In the genomic region with DNA sequence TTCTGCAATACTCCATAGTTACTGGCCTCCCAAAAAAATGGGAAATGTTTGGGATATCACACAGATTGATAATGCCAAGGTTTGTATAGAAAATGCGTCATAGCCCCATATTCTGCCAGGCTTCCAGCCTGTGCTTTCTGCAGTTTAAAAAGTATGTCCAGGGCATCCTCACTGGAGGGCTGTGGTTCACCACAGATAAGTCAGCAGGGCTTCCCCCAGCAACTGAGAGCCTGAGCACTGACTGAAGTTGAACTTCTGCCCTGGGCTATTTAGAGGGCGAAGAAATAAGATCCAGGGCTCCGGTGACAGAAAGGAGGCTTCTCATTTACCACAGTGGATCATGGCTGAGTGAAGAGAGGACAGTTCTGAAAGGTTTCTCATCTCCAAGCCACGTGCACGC, we compare ENCODE assay signal across 26 mouse cellular contexts. TPM values are rescaled to one million over a fixed set of nuclear protein-coding genes. Genes with fewer than 3 reads are reported as not detected.
DNase-seq lines count a peak whose midpoint lies in the region; ATAC-seq and TF ChIP-seq lines count a peak whose summit lies in the region.
"Had no signal": no experiment of that assay in that cellular context is flagged by ENCODE, and none has a peak within 500 bp of the region (broad histone marks: within the 10 kb centered on the region; RNA-seq: fewer than 3 reads in every experiment).

No protein-coding gene starts in this region.

- no peak overlapping the region for H3K27ac ChIP-seq in CH12.LX (ENCODE audit: insufficient read depth, low read depth)
- H3K27ac ChIP-seq: embryonic facial prominence, embryonic 12.5 days; embryonic facial prominence, embryonic 15.5 days; forebrain, embryonic 12.5 days; forebrain, embryonic 15.5 days; heart, adult 2 months; heart, embryonic 10.5 days; heart, embryonic 13.5 days; hindbrain, embryonic 12.5 days; hindbrain, embryonic 15.5 days; intestine, embryonic 15.5 days had no signal

- no peak overlapping the region for H3K4me3 ChIP-seq in CH12.LX (replicated peaks in 1 of 3; ENCODE audit: low read depth in 2 of 3, low read length in 2 of 3, poor library complexity in 1 of 3)
- H3K4me3 ChIP-seq: embryonic facial prominence, embryonic 12.5 days; embryonic facial prominence, embryonic 15.5 days; forebrain, embryonic 12.5 days; forebrain, embryonic 15.5 days; heart, adult 2 months; heart, embryonic 10.5 days; heart, embryonic 13.5 days; hindbrain, embryonic 12.5 days; hindbrain, embryonic 15.5 days; intestine, embryonic 15.5 days had no signal

- in situ Hi-C loops in CH12.LX (cut with MboI; ENCODE audit: low pct_ligation_motif_present, low pct_unique_long_range_greater_than_20kb, low sequenced_read_pairs): no loop called here

- TF ChIP-seq POLR2A in CH12.LX (IDR thresholded peaks at IDR 0.05; ENCODE audit: low read depth, low read length): no peak

- no peak for TF ChIP-seq EP300 in CH12.LX (IDR thresholded peaks at IDR 0.05; ENCODE audit: low read length)

- no peaks in the 10 kb centered on the region for H3K27me3 ChIP-seq in CH12.LX (replicated peaks)
- H3K27me3 ChIP-seq: forebrain, embryonic 15.5 days; hindbrain, embryonic 15.5 days; intestine, embryonic 15.5 days had no signal

- H3K4me2 ChIP-seq in CH12.LX (ENCODE audit: insufficient read depth, low read depth, poor library complexity, severe bottlenecking): no peak overlapping the region
- H3K4me2 ChIP-seq: embryonic facial prominence, embryonic 12.5 days; embryonic facial prominence, embryonic 15.5 days; forebrain, embryonic 12.5 days; forebrain, embryonic 15.5 days; heart, embryonic 13.5 days; hindbrain, embryonic 12.5 days; hindbrain, embryonic 15.5 days; intestine, embryonic 15.5 days had no signal

- no peak for TF ChIP-seq RAD21 in CH12.LX (IDR thresholded peaks at IDR 0.05; ENCODE audit: low read depth, low read length)

- no peaks in the 10 kb centered on the region for H3K79me2 ChIP-seq in CH12.LX (replicated peaks; ENCODE audit: control insufficient read depth, extremely low read depth, insufficient read depth, poor library complexity, severe bottlenecking)

- ATAC-seq in granulocyte monocyte progenitor cell, adult 5-6 weeks (replicated peaks; ENCODE audit: poor library complexity, severe bottlenecking): peak; percentile 50
- peak; percentile 79 for ATAC-seq in megakaryocyte-erythroid progenitor cell, adult 5-6 weeks (replicated peaks; ENCODE audit: low FRiP score, low TSS enrichment, poor library complexity, severe bottlenecking)
- ATAC-seq: forebrain, embryonic 15.5 days; intestine, embryonic 15.5 days had no signal

- no peaks in the 10 kb centered on the region for H3K36me3 ChIP-seq in CH12.LX (replicated peaks in 1 of 2; ENCODE audit: control insufficient read depth in 1 of 2, insufficient read depth in 1 of 2, low read length in 1 of 2)
- H3K36me3 ChIP-seq: embryonic facial prominence, embryonic 12.5 days; embryonic facial prominence, embryonic 15.5 days; forebrain, embryonic 12.5 days; forebrain, embryonic 15.5 days; G1E; heart, embryonic 10.5 days; heart, embryonic 13.5 days; hindbrain, embryonic 12.5 days; hindbrain, embryonic 15.5 days; intestine, embryonic 15.5 days had no signal

- no peak for TF ChIP-seq CTCF in CH12.LX (conservative IDR thresholded peaks at IDR 0.05 in 1 of 2, IDR thresholded peaks at IDR 0.05 in 1 of 2; ENCODE audit: low read depth in 2 of 2, low read length in 2 of 2)

- H3K9me3 ChIP-seq in CH12.LX (replicated peaks; ENCODE audit: low read length): peaks cover 3% of the 10 kb centered on the region
- H3K9me3 ChIP-seq: embryonic facial prominence, embryonic 12.5 days; embryonic facial prominence, embryonic 15.5 days; forebrain, embryonic 12.5 days; forebrain, embryonic 15.5 days; G1E; heart, embryonic 10.5 days; heart, embryonic 13.5 days; hindbrain, embryonic 12.5 days; hindbrain, embryonic 15.5 days; intestine, embryonic 15.5 days had no signal

- DNase-seq in 416B (ENCODE audit: low read depth) (peak; percentile 78), CH12.LX (ENCODE audit: extremely low read depth) (peak; percentile 57)
- no peak for DNase-seq in cerebellum, postnatal 14 days
- no peak for DNase-seq in spleen, adult 12 weeks (ENCODE audit: low spot score)
- DNase-seq: adrenal gland, adult 2 months; adrenal gland, postnatal 25 days; cerebellum, adult 11-12 months; cerebellum, adult 8-10 months; cerebellum, postnatal 10 days; gastrocnemius, postnatal 25 days; heart, adult 2 months; heart, postnatal 14 days; heart, postnatal 4 days; kidney, adult 11 months had no signal

- H3K4me1 ChIP-seq in CH12.LX (ENCODE audit: control insufficient read depth in 1 of 2, insufficient read depth in 2 of 2): peaks cover 0 to 8% of the 10 kb centered on the region in 2 experiments; a peak in 1 of 4 replicates
- H3K4me1 ChIP-seq: intestine, embryonic 15.5 days had no signal

- H3K9ac ChIP-seq in CH12.LX (ENCODE audit: insufficient read depth, low read depth): no peak overlapping the region
- H3K9ac ChIP-seq: embryonic facial prominence, embryonic 12.5 days; embryonic facial prominence, embryonic 15.5 days; forebrain, embryonic 12.5 days; forebrain, embryonic 15.5 days; heart, embryonic 13.5 days; hindbrain, embryonic 12.5 days; hindbrain, embryonic 15.5 days; intestine, embryonic 15.5 days had no signal

- dilution Hi-C loops in CH12.LX (cut with MboI; ENCODE audit: extremely low pct_ligation_motif_present, extremely low pct_unique_long_range_greater_than_20kb, low sequenced_read_pairs): no loop called here

TF ChIP-seq in CH12.LX, 34 proteins besides CTCF, POLR2A, EP300 and RAD21:
- no peak for TF ChIP-seq MAFK (IDR thresholded peaks at IDR 0.05; ENCODE audit: insufficient replicate concordance, low read length)
- TF ChIP-seq BHLHE40 (IDR thresholded peaks at IDR 0.05; ENCODE audit: low read depth, low read length): peak; percentile 8; the same call in 1 of the 2 replicates
- TF ChIP-seq USF2 (conservative IDR thresholded peaks at IDR 0.05; ENCODE audit: low read depth, low read length): no peak
- TF ChIP-seq ZC3H11A (IDR thresholded peaks at IDR 0.05; ENCODE audit: low read depth, low read length): no peak
- TF ChIP-seq NELFE (IDR thresholded peaks at IDR 0.05; ENCODE audit: low read depth, low read length): no peak
- no peak for TF ChIP-seq RCOR1 (conservative IDR thresholded peaks at IDR 0.05; ENCODE audit: low read depth, low read length)
- no peak for TF ChIP-seq MAX (IDR thresholded peaks at IDR 0.05; ENCODE audit: low read length)
- TF ChIP-seq SIN3A (IDR thresholded peaks at IDR 0.05; ENCODE audit: low read length): no peak
- TF ChIP-seq MEF2A (IDR thresholded peaks at IDR 0.05; ENCODE audit: borderline replicate concordance, low read depth, low read length): no peak

RNA-seq across cellular contexts. Expression of a gene that starts 16.3 kb away (rescaled TPM):
- total RNA-seq in CH12.LX (2012; rRNA removed): not detected in 2 replicates
- total RNA-seq in CH12.LX (2014; rRNA removed): not detected in 2 replicates
- polyA plus RNA-seq in CH12.LX (2012; ENCODE audit: insufficient read length, low read depth): not detected in 2 replicates
- 22.9 and 25.3 TPM in 2 replicates for total RNA-seq in granulocyte monocyte progenitor cell, adult 5-6 weeks (2014; fragmentation: Nextera tagmentation)
- total RNA-seq in granulocyte monocyte progenitor cell, adult 5-6 weeks (2017): 15.6 and 15.7 TPM in 2 replicates
- total RNA-seq in megakaryocyte-erythroid progenitor cell, adult 5-6 weeks (2014; fragmentation: Nextera tagmentation): 12.5 and 18.9 TPM in 2 replicates
- total RNA-seq in megakaryocyte-erythroid progenitor cell, adult 5-6 weeks (2017): 8.9 and 12.4 TPM in 2 replicates

Comparison
In these comparisons a context has a peak if more than half of its experiments do, and no peak if none do; other contexts are left out.
1. DNase-seq: peak in 416B (single experiment) and CH12.LX (single experiment); none in cerebellum, postnatal 14 days (0 of 2) and spleen, adult 12 weeks (single experiment).
2. RNA of a gene that starts 16.3 kb away (total RNA-seq): 15.6 to 25.3 TPM in granulocyte monocyte progenitor cell, adult 5-6 weeks and 8.9 to 18.9 TPM in megakaryocyte-erythroid progenitor cell, adult 5-6 weeks; not detected in CH12.LX; every median in the first group is over 4 times any median in the second.